Mouse (Mus musculus) cerebellum, adult 9-10 months (tissue): Measurements from ENCODE around the gene Daam1.
"Not testable (repeated sequence)": the region's sequence is repeated elsewhere in the genome, so short reads cannot be mapped to it uniquely, and the experiment has no call there.

ENCODE experiments used
- DNase-seq: peaks from one replicate; pipeline ENCODE4 v3.0.0; 2022

The Daam1 gene

DNA sequence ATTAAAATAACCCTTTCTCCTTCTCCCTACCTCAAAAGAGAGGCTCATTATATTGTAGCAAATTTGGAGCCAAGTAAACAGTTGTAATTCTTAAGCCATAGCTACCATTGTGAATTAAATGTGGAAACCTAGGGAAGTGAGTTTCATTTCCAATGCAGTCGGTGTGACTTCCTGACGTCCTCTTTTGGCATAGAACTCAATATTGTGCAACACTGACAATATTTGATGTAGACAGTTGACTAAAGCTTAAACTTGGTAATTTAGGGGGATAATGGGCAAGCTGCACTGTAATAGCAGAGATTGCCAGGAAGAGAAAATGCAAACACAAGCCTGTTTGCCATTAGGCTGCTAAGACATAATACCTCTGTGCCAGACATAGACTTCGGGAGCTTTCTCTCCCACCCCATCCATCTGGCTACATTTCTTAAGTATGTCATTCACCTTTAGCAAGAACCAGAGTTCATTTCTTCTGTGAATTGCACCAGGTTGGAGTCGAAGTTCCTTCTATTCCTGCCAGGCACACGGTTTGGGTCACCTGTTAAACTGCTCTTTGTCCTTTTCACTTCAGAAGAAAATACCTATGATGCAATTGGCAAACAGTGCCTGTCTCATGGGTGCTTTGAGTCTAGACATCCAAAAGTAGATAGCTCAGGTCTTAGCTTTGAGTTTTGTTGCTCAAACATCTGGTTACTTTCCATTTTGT is 5.2 kb downstream of the Daam1 start:
- peak; percentile 10 for DNase-seq

DNA sequence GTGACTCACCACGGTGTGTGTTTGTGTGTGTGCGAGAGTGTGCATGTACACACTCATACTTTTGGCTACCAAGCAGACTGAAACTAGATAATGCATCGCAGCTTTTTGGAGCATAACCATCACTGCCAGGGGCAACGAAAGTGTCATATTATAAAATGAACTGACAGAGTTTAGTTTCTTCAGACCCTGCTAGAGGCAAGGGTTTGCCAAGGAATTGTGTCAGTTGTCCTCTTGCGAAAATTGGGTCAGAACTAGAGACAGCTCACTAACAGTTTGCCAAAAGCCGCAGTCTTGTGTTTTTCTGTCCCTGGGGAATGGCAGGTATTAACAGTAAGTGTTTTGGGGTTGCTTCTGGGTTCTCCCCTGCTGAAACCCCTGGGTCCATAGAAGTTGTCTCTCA is 5.9 kb downstream of the Daam1 start:
- peak; percentile 26 for DNase-seq

DNA sequence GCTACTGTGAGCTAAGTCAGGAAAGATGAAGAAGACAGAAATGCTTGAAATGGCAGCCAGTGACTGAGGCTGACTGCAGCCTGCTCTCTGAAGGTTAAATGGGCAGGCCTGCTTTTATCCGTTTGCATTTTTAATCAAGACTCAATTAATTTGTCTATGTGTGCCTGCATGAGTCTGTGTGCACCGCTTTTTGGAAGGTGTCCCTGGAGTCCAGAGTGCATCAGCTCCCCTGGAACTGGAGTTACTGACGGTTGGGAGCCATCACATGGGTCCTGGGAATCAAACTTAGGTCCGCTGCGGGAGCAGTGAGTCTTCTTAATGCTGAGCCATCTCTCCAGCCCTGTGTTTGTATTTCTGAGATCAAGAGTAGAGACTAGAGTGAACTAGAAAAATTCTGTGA is 6.7 kb downstream of the Daam1 start:
- DNase-seq = no peak

- DNase-seq = peak; percentile 15
Observed at GRCm38 (mm10) chr12:71838230-71838629, 7.4 kb downstream of the Daam1 start.

- DNase-seq = peak; percentile 2
Observed at GRCm38 (mm10) chr12:71839653-71840052, 8.8 kb downstream of the Daam1 start.

DNA sequence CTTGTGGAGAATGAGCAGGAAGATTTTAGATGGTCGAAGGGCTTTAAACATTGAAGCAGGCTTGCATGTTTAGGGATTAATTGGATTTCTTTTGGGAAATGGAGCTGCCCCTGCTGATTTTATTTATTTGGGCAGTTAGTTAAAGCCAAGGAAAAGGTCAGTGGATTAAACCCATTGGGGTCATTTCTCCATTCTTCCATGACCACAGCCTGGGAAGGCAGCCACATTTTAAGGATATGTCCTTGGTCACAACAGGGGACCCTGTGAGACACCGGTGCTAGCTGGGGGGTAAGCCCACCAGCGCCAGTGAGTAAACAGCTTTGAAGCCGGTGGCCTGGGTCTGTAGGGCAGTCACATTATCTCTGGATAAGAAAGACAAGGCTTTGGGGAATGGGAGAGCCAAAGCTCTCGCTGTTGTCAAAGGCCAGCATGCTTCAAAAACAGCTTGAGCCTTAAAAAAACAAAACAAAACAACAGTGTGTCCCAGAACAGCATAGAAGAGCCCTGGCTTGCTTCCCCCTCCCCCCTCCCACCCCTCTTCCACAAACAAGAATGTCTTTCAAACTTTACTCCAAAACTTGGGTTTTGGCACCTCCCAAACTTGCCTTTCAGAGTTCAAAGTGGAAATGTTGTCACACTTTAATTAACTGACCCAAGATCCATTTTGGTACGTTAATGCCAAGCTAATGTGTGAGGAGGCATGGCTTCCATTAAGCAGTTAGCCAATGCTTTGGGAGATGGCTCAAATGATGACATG is 9.7 kb downstream of the Daam1 start:
- DNase-seq = peak; percentile 5

DNA sequence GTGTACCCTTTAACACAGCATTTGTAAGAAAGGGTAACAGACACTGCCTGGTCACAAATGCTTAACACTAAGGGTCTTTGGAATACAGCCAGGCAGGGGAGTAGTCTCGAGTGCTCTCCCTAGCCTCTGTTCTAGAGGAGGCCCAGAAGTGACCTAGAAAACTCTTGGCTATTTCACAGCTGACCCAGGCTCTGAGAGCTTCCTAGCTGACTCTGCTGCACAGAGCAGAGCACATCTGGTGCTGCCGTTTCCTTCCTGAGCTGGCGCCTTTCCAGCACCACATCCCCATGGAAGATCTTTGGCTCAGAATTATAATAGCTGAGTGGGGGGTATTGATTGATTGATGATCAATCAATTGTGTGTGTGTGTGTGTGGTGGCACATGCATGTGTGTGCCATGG is 11.1 kb downstream of the Daam1 start:
- DNase-seq = no peak

- no peak for DNase-seq
Observed at GRCm38 (mm10) chr12:71842588-71842987, 11.7 kb downstream of the Daam1 start.

DNA sequence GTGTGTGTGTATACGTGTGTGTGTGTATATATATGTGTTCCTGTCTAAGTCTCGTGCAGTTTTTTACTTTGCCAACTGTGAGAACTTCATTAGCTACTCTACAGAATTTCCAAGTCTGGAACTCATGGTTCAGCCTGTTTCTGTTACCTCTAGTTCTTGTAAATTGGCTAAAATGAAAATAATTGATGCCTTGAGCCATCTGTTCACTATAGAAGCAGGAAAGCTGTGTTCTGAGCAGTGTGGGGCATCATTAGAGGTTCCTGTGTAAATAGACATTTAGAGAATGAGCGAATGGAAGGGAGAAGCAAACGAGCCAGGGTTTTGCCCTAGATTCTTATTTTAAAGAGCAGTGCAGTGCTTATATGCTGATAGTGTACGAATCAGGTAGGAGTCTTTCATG is 14.6 kb downstream of the Daam1 start:
- DNase-seq = peak; percentile 50

DNA sequence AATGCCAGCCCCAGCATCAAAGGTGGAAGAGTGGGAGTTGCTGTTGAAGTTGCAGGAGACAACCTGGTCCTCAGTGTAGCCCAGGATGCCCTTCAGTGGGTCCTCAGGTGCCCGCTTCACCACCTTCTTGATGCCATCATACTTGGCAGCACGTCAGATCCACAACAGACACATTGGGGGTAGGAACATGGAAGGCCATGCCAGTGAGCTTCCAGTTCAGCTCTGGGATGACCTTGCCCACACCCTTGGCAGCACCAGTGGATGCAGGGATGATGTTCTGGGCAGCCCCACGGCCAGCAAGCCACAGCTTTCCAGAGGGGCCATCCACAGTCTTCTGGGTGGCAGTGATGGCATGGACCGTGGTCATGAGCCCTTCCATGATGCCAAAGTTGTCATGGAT is 15.5 kb downstream of the Daam1 start:
- not testable (repeated sequence) for DNase-seq

GRCm38 (mm10) chr12:71847024-71847423 is 16.1 kb downstream of the Daam1 start:
- not testable (repeated sequence) for DNase-seq

- DNase-seq = no peak
Observed at GRCm38 (mm10) chr12:71847617-71848016, 16.7 kb downstream of the Daam1 start.

DNA sequence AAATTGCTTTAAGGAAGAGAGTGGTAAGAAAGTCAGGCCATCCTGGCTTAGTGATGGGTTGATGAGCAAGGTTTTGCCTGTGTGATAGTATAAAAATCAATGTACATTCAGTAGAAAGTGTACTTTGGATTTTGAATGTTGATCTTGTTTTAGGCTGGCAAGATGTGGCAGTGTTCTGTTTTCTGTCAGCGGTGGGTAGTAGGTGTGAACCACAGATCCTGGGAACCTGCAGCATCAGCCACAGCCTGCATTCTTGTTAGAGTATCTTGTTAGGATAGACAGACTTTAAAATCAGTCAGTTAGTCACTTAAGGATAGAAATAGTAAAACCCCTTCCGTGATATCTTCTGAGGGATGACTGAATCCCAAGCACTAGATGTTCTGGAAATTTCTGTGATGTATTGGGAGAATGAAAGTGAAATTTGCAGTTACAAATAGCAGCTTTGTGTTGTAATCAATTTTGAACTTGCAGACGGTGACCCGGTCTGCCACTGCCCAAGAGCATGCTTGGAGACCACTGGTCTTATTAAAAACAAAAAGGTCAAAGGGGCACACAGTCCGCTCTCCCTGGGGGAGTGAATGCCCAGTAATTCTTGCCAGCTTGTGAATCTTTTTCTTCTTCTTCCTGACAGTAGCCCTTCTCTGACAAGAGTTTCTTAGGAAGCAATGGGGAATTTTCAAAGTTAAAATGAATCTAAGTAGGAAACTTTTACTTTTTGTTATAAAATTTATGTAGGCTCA is 17.3 kb downstream of the Daam1 start:
- DNase-seq = no peak

DNA sequence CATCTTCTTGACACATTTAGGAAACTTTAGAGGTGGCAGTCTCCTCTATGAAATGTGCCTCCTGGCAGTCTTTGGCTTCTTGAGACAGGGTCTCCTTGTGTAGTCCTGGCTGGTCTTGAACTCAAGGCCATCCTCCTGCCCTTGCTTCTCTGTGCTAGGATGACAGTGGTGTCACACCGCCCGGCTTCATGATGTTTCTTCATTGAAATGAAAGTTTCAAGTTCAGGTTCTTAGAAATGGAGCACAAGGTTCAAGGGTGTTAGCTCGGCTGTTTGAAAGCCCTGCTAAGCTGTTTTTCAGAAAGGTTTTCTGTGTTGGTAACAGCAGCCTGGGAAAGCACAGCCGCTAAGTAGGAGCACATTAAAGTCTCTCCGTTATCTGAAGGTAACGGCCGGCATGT is 18.2 kb downstream of the Daam1 start:
- no peak for DNase-seq

DNA sequence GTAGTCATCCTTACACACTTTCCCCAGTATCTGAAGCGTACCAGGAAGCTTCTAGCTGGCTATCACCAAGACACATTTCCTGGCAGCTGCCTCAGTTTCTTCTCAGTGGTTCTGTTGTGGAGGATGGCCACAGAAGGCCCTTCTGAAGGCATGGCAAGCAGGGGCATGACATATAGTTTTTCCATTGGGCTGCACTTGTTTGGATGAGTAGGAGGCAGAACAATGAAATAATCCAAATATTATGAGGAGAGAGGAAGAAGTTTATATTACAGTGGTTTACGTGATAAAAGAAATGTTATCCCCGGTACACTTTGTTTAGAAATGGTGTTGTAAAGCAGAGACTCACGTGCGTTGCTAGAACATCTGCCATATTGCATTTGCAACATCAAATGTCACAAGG is 19.3 kb downstream of the Daam1 start:
- DNase-seq = no peak

DNA sequence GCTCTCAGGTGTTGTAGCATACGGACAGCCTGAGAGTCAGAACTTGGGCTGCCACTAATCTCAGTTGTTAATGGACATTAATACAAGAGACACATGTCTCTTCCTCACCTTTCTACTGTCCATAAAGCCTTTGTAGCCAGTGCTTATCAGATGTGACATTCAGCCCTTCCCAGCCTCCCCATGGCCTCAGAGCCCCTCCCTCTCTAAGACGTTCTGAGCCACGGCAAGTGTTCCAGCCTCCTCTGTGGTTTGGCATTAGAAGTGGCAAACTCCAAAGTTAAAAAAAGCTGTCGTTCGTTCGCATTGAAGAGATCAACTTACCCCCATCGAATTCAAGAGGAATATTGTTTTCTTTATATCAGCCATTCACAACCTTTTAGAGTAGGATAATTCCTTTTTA is 21.8 kb downstream of the Daam1 start:
- no peak for DNase-seq

DNA sequence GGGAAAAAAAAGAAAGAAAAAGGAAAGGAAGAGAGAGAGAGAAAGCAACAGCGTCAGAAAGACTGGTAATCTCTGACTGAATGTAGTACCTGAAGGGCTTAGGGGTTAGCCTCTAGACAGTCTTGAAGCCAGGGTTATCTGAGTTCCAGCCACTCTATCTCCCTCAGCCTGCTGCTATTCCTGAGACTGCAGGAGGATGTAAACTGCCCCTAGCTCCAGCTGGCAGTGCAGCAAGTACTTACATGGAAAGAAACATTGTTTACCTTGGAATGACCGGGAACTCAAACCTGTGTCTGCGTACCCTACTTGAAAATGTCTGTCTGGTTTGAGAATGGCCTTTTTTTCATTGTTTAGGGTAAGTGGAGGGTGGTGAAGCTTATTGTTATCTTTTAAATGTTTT is 22.8 kb downstream of the Daam1 start:
- DNase-seq = no peak

DNA sequence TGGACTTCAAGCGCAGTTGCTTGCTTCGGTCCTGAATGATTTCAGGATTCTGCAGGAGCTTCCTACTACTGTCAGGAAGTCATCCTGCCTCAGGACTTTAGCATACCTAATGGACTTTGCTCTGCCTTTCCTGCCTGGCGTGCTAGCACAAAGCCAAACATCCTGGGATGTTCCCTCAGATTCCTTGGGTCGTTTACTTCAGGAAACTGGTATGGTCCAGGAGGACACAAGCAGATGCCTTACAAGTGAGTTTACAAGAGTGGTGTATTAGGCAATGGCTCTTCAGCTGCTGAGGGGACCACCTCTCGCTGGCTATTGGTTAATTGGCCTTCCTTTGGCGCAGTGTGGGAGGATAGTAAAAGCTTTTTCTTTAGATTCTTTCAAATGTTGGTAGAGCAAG is 23.3 kb downstream of the Daam1 start:
- no peak for DNase-seq

- peak; percentile 43 for DNase-seq
Observed at GRCm38 (mm10) chr12:71855730-71856479, 25.0 kb downstream of the Daam1 start.

- DNase-seq = no peak
Observed at GRCm38 (mm10) chr12:71856480-71856754, 25.5 kb downstream of the Daam1 start.

DNA sequence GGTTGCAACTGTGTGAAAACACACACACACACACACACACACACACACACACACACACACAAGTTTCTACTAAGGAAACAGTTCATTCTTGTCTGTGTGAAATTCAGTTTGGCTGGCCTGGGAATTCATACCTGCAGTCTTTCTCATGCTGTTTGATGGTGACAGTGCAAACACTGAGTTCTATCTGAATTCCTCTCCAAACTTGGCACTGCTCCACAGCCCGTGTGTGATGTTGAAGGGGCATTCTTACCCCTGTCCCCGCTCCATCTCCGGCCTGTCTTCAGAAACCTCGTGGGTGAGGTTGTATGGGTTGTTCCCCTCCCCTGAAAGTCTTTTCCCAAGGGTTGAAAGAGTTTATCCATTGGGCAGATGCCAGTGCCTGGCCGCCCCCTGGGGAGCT is 28.2 kb downstream of the Daam1 start:
- DNase-seq = no peak

- no peak for DNase-seq
Observed at GRCm38 (mm10) chr12:71863846-71864543, 33.1 kb downstream of the Daam1 start.

DNA sequence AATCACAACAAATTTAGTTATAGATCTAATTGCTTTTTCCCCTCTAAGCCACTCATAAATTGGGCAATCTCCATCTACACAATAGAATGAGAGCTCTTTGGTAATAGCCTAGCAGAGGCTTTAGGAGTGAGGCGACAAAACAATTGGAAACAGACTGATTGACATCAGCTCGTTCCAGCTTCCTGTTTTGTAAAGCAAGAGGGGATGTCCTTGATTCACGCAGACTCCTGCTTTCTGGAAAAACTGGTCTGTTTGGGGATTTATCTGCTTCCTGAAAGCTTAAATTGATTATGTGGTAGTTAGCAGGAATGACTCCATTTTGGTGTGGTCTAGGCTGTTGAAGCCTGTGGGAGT is 33.6 kb downstream of the Daam1 start:
- DNase-seq = no peak
